Mouse (Mus musculus) testis, postnatal 10 days (tissue): ENCODE data around the gene Gm47289.

Source experiments
- DNase-seq: peaks from one replicate; pipeline ENCODE4 v3.0.0; 2021; ENCODE audit warnings: low spot score

Gene Gm47289

GRCm38 (mm10) chr9:119156278-119157201 lies 2.4 kb upstream of the Gm47289 start, which contains the start of gene Acaa1b:
Acaa1b (minus strand) TSS chr9:119157093.
- peak; percentile 93 for DNase-seq

- DNase-seq = no peak
Measured at GRCm38 (mm10) chr9:119160689-119161088, 1.7 kb downstream of the Gm47289 start.

DNA sequence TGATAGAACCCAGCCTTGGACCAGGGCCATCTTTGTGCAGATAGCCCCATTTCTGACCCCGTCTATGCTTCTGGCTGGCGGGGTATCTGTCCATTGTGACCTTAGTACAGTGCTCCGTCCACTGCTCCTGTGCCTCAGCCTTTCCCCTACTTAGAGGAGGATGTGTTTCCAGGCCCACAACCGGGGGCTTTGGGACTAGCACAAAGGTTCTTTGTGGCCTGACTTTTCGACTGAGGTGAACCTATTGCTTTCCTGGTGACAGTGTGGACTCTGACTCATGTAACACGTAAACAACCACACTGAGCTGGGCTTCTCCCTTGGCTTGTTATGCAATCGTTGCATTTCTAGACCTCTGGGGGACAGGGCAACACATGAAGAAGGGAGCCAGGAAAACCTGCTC lies 5.8 kb downstream of the Gm47289 start:
- no peak for DNase-seq

- DNase-seq = no peak
Measured at GRCm38 (mm10) chr9:119165548-119165947, 6.6 kb downstream of the Gm47289 start.

GRCm38 (mm10) chr9:119167608-119168007 lies 8.6 kb downstream of the Gm47289 start:
- DNase-seq = no peak

DNA sequence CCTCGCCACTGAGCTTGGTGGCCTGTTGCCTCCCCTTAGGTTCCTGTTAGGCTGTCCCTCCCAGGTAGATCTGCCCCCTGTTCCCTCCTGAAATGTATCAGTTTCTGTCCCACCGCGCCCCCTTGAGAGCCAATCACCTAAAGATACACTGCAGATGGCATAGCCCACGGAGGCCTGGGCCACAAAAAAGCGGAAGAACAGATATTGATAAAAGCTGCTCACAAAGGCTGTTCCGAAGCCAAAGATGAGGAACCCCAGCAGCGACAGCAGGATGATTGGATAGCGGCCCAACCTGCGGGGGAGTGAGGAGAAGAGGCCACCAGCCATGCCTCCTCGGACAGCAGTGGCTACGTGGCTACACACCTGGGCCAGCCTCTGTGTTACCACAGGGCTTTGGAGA lies 20.3 kb downstream of the Gm47289 start:
- DNase-seq = no peak

GRCm38 (mm10) chr9:119181241-119181728 lies 22.3 kb downstream of the Gm47289 start:
- no peak for DNase-seq

DNA sequence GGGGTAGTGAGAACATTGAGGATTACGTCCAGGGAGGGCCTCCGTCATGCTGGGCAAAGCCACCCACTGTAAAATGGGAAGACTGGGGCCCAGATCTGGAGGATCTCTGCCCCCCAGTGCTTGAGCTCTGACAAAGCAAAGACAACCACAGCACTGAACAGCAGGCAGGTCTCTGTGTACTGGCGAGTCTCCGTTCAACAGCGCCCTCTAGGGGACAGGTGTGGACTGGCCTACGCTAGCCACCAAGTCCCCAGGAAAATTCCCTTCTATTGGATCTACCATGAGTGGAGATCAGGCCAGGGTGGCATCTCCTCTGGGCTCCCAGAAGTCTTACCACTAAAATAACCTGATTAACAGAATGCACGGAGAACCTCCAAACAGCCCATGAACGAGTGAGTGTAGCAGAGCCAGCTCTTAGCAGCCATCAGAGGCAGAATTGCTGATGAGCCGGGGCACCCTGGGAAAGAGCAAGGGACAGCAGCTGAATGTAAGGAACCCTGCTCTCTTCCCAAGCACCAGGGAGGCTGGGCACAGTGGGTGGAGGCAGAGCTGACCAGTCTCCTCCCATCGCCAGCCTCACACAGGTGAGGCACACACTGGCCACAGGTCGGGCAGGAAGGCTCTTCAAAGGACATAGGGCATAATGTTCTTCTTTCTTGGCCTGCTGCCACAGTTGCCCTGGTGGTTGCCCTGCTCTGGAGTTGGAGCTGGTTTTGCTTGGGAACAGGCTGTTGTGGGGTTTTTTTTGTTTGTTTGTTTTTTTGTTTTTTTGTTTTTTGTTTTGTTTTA lies 33.4 kb downstream of the Gm47289 start:
- DNase-seq = peak; percentile 53

GRCm38 (mm10) chr9:119199151-119199861 lies 40.3 kb downstream of the Gm47289 start:
- no peak for DNase-seq

- no peak for DNase-seq
Measured at GRCm38 (mm10) chr9:119201653-119202052, 42.7 kb downstream of the Gm47289 start.

DNA sequence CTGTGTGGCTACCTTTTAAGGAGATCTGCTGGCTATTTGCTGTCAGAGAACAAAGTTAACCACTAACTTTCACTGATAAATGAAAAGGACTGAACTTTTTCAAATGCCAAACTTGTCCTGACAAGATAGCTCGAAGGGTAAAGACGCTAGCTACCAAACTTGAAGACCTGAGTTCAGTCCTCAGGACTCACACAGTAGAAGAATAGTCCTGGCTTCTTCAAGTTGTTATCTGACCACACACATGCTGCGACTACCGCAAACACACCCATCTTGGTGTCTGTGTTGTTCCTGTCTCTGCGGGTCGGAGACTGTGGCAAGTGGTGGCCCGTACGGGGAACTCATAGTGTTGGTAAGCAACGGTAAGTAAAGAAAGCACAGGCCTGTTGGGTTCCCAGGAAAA lies 44.7 kb downstream of the Gm47289 start:
- DNase-seq = no peak

DNA sequence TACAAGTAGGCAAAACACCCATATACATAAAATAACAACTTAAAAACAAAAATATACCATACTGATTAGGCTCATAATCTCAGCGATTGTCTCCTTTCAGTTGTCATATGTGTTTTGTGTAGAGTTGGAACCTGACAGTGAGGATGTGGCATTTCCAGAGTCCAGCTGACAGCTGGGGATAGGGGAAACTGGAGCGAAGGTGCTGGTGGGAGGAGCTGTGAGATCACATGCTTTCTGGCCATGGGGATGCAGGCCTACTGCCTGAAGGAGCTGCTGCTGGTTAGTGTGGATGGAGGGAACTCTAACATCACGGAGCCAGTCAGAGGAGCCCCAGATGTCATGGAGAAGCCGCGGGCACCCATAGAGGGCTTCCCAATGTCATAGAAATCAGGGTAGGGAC lies 46.8 kb downstream of the Gm47289 start:
- no peak for DNase-seq

DNA sequence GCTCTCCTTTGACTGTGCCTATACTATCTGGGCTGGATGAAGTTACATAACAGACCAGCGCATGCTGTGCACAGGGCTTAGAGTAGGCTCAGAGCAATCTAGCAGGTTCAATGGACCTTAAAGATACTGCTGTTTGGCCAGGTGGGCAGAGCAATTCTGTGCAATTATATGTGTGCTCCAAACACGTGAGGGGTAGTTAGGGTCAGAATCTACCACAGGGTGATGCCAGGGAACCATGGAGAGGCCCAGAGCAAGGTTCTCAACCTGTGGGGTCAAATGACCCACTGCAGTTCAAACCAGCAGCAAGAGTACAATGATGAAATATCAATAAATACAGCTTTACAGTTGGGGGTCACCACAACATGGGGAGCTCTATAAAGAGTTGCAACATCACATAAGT lies 47.7 kb downstream of the Gm47289 start:
- no peak for DNase-seq

GRCm38 (mm10) chr9:119207113-119207512 lies 48.2 kb downstream of the Gm47289 start:
- DNase-seq = no peak

GRCm38 (mm10) chr9:119208998-119209397 lies 50.0 kb downstream of the Gm47289 start, which contains the start of gene Slc22a13:
Slc22a13 (minus strand) TSS chr9:119209098.
- no peak for DNase-seq
